Comparison of ENCODE assay signal across 8 mouse cellular contexts in the genomic region with DNA sequence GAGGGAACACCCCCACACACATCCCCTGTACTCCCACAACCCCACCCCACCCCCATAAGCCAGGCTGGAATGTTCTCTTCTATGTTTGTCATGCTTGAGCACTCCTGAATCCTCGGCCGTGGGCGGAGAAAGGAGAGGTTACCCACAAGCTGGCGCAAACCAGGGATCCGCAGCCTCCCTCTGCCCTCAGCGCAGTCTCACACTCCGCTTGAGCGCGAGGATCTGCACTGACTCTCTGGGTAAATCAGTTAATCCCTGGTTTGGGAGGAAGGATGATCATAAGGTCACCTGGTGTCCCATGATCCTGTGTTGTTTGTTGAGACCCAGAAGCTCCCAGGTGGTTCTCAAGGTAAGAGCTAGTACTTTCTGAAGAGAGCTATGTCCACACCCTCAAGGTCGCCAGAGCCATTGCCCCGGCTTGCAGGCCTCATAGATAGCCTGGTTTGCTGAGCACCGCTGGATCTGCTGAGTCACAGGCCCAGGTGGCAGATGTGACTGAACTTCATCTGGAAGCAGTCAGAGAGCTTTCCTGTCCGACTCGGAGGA. TPM values are rescaled to one million over a fixed set of nuclear protein-coding genes. Genes with fewer than 3 reads are reported as not detected.
DNase-seq lines count a peak whose midpoint lies in the region; ATAC-seq and TF ChIP-seq lines count a peak whose summit lies in the region.

No protein-coding gene starts in this region.

- DNase-seq in heart, adult 18-20 months, result no peak
- DNase-seq in liver, embryonic 13.5 days, result peak; percentile 67
- no peak for DNase-seq in layer of hippocampus, postnatal 14 days (ENCODE audit: low spot score in 2 of 2)
- no peak for DNase-seq in cerebellum, postnatal 4 days (ENCODE audit: low spot score in 2 of 2)

- no peaks in the 10 kb centered on the region for H3K9me3 ChIP-seq in heart, embryonic 11.5 days (replicated peaks; ENCODE audit: control insufficient read depth, low read length)
- H3K9me3 ChIP-seq in ES-Bruce4 (replicated peaks; ENCODE audit: control insufficient read depth, insufficient read depth, low read length, poor library complexity, severe bottlenecking), result no peaks in the 10 kb centered on the region
- no peaks in the 10 kb centered on the region for H3K9me3 ChIP-seq in liver, embryonic 13.5 days (replicated peaks)
- no peaks in the 10 kb centered on the region for H3K9me3 ChIP-seq in stomach, embryonic 16.5 days (replicated peaks; ENCODE audit: control insufficient read depth, low read length)

- ATAC-seq in heart, embryonic 11.5 days (replicated peaks; ENCODE audit: insufficient number of reproducible peaks, low FRiP score, low TSS enrichment), result 0 out of 2 replicates have a peak, but pooled peaks have one; percentile 46
- peak; percentile 97 for ATAC-seq in erythroblast, adult 5-6 weeks (replicated peaks; ENCODE audit: low FRiP score, poor library complexity, severe bottlenecking)
- peak; percentile 89 for ATAC-seq in liver, embryonic 13.5 days (ENCODE audit: low read depth)
- peak; percentile 56 for ATAC-seq in stomach, embryonic 16.5 days (ENCODE audit: insufficient read depth, low FRiP score)

- H3K27me3 ChIP-seq in heart, embryonic 11.5 days (ENCODE audit: control insufficient read depth, insufficient read depth, low read length), result no peaks in the 10 kb centered on the region
- H3K27me3 ChIP-seq in ES-Bruce4 (ENCODE audit: control insufficient read depth, insufficient read depth, low read length, poor library complexity, severe bottlenecking), result no peaks in the 10 kb centered on the region
- 0 out of 2 replicates have a peak, but pooled peaks cover 4% of the 10 kb centered on the region for H3K27me3 ChIP-seq in liver, embryonic 13.5 days
- no peaks in the 10 kb centered on the region for H3K27me3 ChIP-seq in stomach, embryonic 16.5 days (ENCODE audit: control insufficient read depth, insufficient read depth, low read length)

- no peak for TF ChIP-seq EP300 in ES-Bruce4 (IDR thresholded peaks at IDR 0.05; ENCODE audit: insufficient read depth, low read depth, low read length)

- no peak overlapping the region for H3K4me2 ChIP-seq in heart, embryonic 11.5 days
- no peak overlapping the region for H3K4me2 ChIP-seq in liver, embryonic 13.5 days
- H3K4me2 ChIP-seq in stomach, embryonic 16.5 days (ENCODE audit: low read depth, low read length), result no peak overlapping the region

- 61% methylated on average over 14 of the region's 14 CpGs for WGBS in heart, embryonic 11.5 days (ENCODE audit: insufficient replicate concordance)
- 51% methylated on average over 14 of the region's 14 CpGs for WGBS in liver, embryonic 13.5 days (ENCODE audit: insufficient replicate concordance)
- WGBS in stomach, embryonic 16.5 days, result 48% methylated on average over 14 of the region's 14 CpGs

- H3K4me1 ChIP-seq in heart, embryonic 11.5 days (ENCODE audit: control insufficient read depth, insufficient read depth, low read length), result no peaks in the 10 kb centered on the region; the same call in 1 of the 2 replicates
- no peaks in the 10 kb centered on the region for H3K4me1 ChIP-seq in ES-Bruce4 (ENCODE audit: control insufficient read depth, insufficient read depth, low read length)
- H3K4me1 ChIP-seq in liver, embryonic 13.5 days (replicated peaks), result peaks cover 32% of the 10 kb centered on the region
- H3K4me1 ChIP-seq in stomach, embryonic 16.5 days (ENCODE audit: control insufficient read depth, insufficient read depth, low read length), result 0 out of 2 replicates have a peak, but pooled peaks cover 6% of the 10 kb centered on the region

- H3K36me3 ChIP-seq in heart, embryonic 11.5 days (ENCODE audit: control insufficient read depth, insufficient read depth, low read length), result no peaks in the 10 kb centered on the region
- H3K36me3 ChIP-seq in ES-Bruce4 (ENCODE audit: control insufficient read depth, insufficient read depth, low read length, poor library complexity, severe bottlenecking), result no peaks in the 10 kb centered on the region
- H3K36me3 ChIP-seq in liver, embryonic 13.5 days, result no peaks in the 10 kb centered on the region
- H3K36me3 ChIP-seq in stomach, embryonic 16.5 days (ENCODE audit: control insufficient read depth, insufficient read depth, low read length), result no peaks in the 10 kb centered on the region

- no peak overlapping the region for H3K27ac ChIP-seq in heart, embryonic 11.5 days (ENCODE audit: low read depth, low read length)
- no peak overlapping the region for H3K27ac ChIP-seq in ES-Bruce4 (ENCODE audit: insufficient read depth, low read length)
- peak overlapping the region; percentile 66 for H3K27ac ChIP-seq in liver, embryonic 13.5 days
- peak overlapping the region; percentile 78 for H3K27ac ChIP-seq in stomach, embryonic 16.5 days (ENCODE audit: low read length)

- TF ChIP-seq CTCF in ES-Bruce4 (IDR thresholded peaks at IDR 0.05; ENCODE audit: low read depth, low read length), result no peak

- no peak for TF ChIP-seq POLR2A in ES-Bruce4 (IDR thresholded peaks at IDR 0.05; ENCODE audit: insufficient read depth, low read length)

- no peak overlapping the region for H3K4me3 ChIP-seq in heart, embryonic 11.5 days (ENCODE audit: low read depth, low read length)
- peak overlapping the region; percentile 7; the same call in 1 of the 2 replicates for H3K4me3 ChIP-seq in ES-Bruce4 (ENCODE audit: low read depth, low read length)
- H3K4me3 ChIP-seq in liver, embryonic 13.5 days (replicated peaks), result no peak overlapping the region
- H3K4me3 ChIP-seq in stomach, embryonic 16.5 days (replicated peaks; ENCODE audit: low read length), result no peak overlapping the region

- no peak overlapping the region for H3K9ac ChIP-seq in heart, embryonic 11.5 days (ENCODE audit: low read depth, low read length)
- H3K9ac ChIP-seq in ES-Bruce4 (ENCODE audit: low read depth, poor library complexity, severe bottlenecking), result peak overlapping the region; percentile 20
- H3K9ac ChIP-seq in liver, embryonic 13.5 days, result peak overlapping the region; percentile 34
- peak overlapping the region; percentile 6; the same call in 1 of the 2 replicates for H3K9ac ChIP-seq in stomach, embryonic 16.5 days (ENCODE audit: low read length)

RNA-seq across cellular contexts. Expression of gene Selenbp1, which starts 15.0 kb away (rescaled TPM):
- 36.8 and 45.6 TPM in 2 replicates for polyA plus RNA-seq in heart, embryonic 11.5 days (2014; fragmentation: Nextera tagmentation; extraction: Ambion mirVana)
- total RNA-seq in heart, adult 18-20 months (2021), result 100 to 1,000 TPM in 1 of 2 experiments, 10 to 100 TPM in 1; 97.9 to 127 TPM
- polyA plus RNA-seq in ES-Bruce4 (2011; ENCODE audit: insufficient read depth, insufficient read length, low read depth, missing spikeins), result 0.68 and 1.3 TPM in 2 replicates
- total RNA-seq in erythroblast, adult 5-6 weeks (2015; ENCODE audit: low replicate concordance), result 20.3 and 45.0 TPM in 2 replicates
- 35.3 and 41.0 TPM in 2 replicates for total RNA-seq in erythroblast, adult 5-6 weeks (2017; ENCODE audit: low replicate concordance)
- 58.0 and 65.2 TPM in 2 replicates for polyA plus RNA-seq in liver, embryonic 13.5 days (2015; fragmentation: Nextera tagmentation; extraction: Ambion mirVana)
- polyA plus RNA-seq in stomach, embryonic 16.5 days (2015; fragmentation: Nextera tagmentation; extraction: Ambion mirVana), result 132 and 144 TPM in 2 replicates
- 1 to 10 TPM; 7.2 to 7.6 TPM for total RNA-seq in layer of hippocampus, postnatal 14 days (2021)

RNA-seq across cellular contexts. Expression of gene Psmb4, which starts 31.1 kb away (rescaled TPM):
- polyA plus RNA-seq in heart, embryonic 11.5 days (2014; fragmentation: Nextera tagmentation; extraction: Ambion mirVana), result 293 and 305 TPM in 2 replicates
- total RNA-seq in heart, adult 18-20 months (2021), result 100 to 1,000 TPM; 223 to 258 TPM
- polyA plus RNA-seq in ES-Bruce4 (2011; ENCODE audit: insufficient read depth, insufficient read length, low read depth, missing spikeins), result 331 and 345 TPM in 2 replicates
- total RNA-seq in erythroblast, adult 5-6 weeks (2015; ENCODE audit: low replicate concordance), result 108 and 126 TPM in 2 replicates
- total RNA-seq in erythroblast, adult 5-6 weeks (2017; ENCODE audit: low replicate concordance), result 40.0 and 52.2 TPM in 2 replicates
- 201 and 214 TPM in 2 replicates for polyA plus RNA-seq in liver, embryonic 13.5 days (2015; fragmentation: Nextera tagmentation; extraction: Ambion mirVana)
- 277 and 282 TPM in 2 replicates for polyA plus RNA-seq in stomach, embryonic 16.5 days (2015; fragmentation: Nextera tagmentation; extraction: Ambion mirVana)
- total RNA-seq in layer of hippocampus, postnatal 14 days (2021), result 100 to 1,000 TPM; 271 to 301 TPM

RNA-seq across cellular contexts. Expression of gene Rfx5, which starts 36.0 kb away (rescaled TPM):
- polyA plus RNA-seq in heart, embryonic 11.5 days (2014; fragmentation: Nextera tagmentation; extraction: Ambion mirVana), result 6.7 and 7.9 TPM in 2 replicates
- 1 to 10 TPM; 5.4 to 8.8 TPM for total RNA-seq in heart, adult 18-20 months (2021)
- polyA plus RNA-seq in ES-Bruce4 (2011; ENCODE audit: insufficient read depth, insufficient read length, low read depth, missing spikeins), result 24.8 and 25.1 TPM in 2 replicates
- 3.3 and 4.2 TPM in 2 replicates for total RNA-seq in erythroblast, adult 5-6 weeks (2015; ENCODE audit: low replicate concordance)
- 2.2 and 5.9 TPM in 2 replicates for total RNA-seq in erythroblast, adult 5-6 weeks (2017; ENCODE audit: low replicate concordance)
- polyA plus RNA-seq in liver, embryonic 13.5 days (2015; fragmentation: Nextera tagmentation; extraction: Ambion mirVana), result 0.96 and 1.8 TPM in 2 replicates
- polyA plus RNA-seq in stomach, embryonic 16.5 days (2015; fragmentation: Nextera tagmentation; extraction: Ambion mirVana), result 6.9 and 7.0 TPM in 2 replicates
- total RNA-seq in layer of hippocampus, postnatal 14 days (2021), result 10 to 100 TPM; 19.8 to 23.4 TPM

RNA-seq across cellular contexts. Expression of gene Pi4kb, which starts 56.6 kb away (rescaled TPM):
- 12.9 and 18.5 TPM in 2 replicates for polyA plus RNA-seq in heart, embryonic 11.5 days (2014; fragmentation: Nextera tagmentation; extraction: Ambion mirVana)
- total RNA-seq in heart, adult 18-20 months (2021), result 10 to 100 TPM; 23.7 to 26.6 TPM
- polyA plus RNA-seq in ES-Bruce4 (2011; ENCODE audit: insufficient read depth, insufficient read length, low read depth, missing spikeins), result 11.3 and 12.8 TPM in 2 replicates
- total RNA-seq in erythroblast, adult 5-6 weeks (2015; ENCODE audit: low replicate concordance), result 8.6 and 14.4 TPM in 2 replicates
- 7.8 and 21.9 TPM in 2 replicates for total RNA-seq in erythroblast, adult 5-6 weeks (2017; ENCODE audit: low replicate concordance)
- polyA plus RNA-seq in liver, embryonic 13.5 days (2015; fragmentation: Nextera tagmentation; extraction: Ambion mirVana), result 11.6 and 12.4 TPM in 2 replicates
- 17.5 and 24.0 TPM in 2 replicates for polyA plus RNA-seq in stomach, embryonic 16.5 days (2015; fragmentation: Nextera tagmentation; extraction: Ambion mirVana)
- 10 to 100 TPM; 52.3 to 54.4 TPM for total RNA-seq in layer of hippocampus, postnatal 14 days (2021)

Comparison
In these comparisons a context has a peak if more than half of its experiments do, and no peak if none do; other contexts are left out.
1. ATAC-seq: peak in every context shown above with its lines; median percentile 97 in erythroblast, adult 5-6 weeks; 89 in liver, embryonic 13.5 days; 56 in stomach, embryonic 16.5 days; 46 in heart, embryonic 11.5 days.
2. H3K27ac ChIP-seq: peak in liver, embryonic 13.5 days (single experiment) and stomach, embryonic 16.5 days (single experiment); none in heart, embryonic 11.5 days (single experiment) and ES-Bruce4 (single experiment).
3. RNA of gene Selenbp1, which starts 15.0 kb away (polyA plus RNA-seq): 132 to 144 TPM in stomach, embryonic 16.5 days, 58.0 to 65.2 TPM in liver, embryonic 13.5 days and 36.8 to 45.6 TPM in heart, embryonic 11.5 days; 0.68 to 1.3 TPM in ES-Bruce4; every median in the first group is over 10 times any median in the second.